Comparison of ENCODE assay signal across 12 mouse cellular contexts in the genomic region with DNA sequence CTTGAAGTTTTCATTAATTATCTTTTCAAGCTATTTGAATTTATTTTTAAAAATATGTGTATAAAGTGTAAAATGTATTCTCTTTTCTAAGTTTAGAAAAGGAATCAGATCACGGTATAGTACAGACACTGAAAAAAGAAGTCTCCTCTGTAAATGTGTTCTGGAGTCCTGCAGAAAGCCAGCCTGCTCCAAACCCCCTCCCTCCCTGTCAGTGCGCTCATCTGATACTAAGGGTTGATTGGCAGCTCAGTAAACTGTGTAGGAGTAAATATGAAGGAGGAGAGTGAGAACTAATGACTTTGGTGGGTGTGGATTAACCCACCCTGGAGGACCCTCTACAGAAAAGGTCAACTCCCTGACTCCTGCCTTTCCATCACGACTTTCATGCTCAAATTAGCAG. TPM values are rescaled to one million over a fixed set of nuclear protein-coding genes. Genes with fewer than 3 reads are reported as not detected.
A peak's percentile ranks its signal among the peaks of the same experiment; 100 is the strongest.
DNase-seq lines count a peak whose midpoint lies in the region; ATAC-seq and TF ChIP-seq lines count a peak whose summit lies in the region.
"Had no signal": no experiment of that assay in that cellular context is flagged by ENCODE, and none has a peak within 500 bp of the region (broad histone marks: within the 10 kb centered on the region; RNA-seq: fewer than 3 reads in every experiment).

No protein-coding gene starts in this region.

- no peak overlapping the region for H3K4me3 ChIP-seq in forebrain, embryonic 15.5 days
- H3K4me3 ChIP-seq in forebrain, embryonic 12.5 days (replicated peaks) = no peak overlapping the region
- no peak overlapping the region for H3K4me3 ChIP-seq in intestine, embryonic 14.5 days (ENCODE audit: low read depth, low read length)
- no peak overlapping the region for H3K4me3 ChIP-seq in intestine, embryonic 16.5 days (ENCODE audit: low read length)
- H3K4me3 ChIP-seq in midbrain, embryonic 13.5 days (replicated peaks) = no peak overlapping the region
- H3K4me3 ChIP-seq in midbrain, embryonic 10.5 days = no peak overlapping the region
- no peak overlapping the region for H3K4me3 ChIP-seq in intestine, embryonic 15.5 days (replicated peaks)
- H3K4me3 ChIP-seq in gastrocnemius, adult 2 months = no peak overlapping the region

- H3K27ac ChIP-seq in forebrain, embryonic 15.5 days (replicated peaks) = 0 out of 2 replicates have a peak overlapping the region, but pooled peaks have one; percentile 24
- no peak overlapping the region for H3K27ac ChIP-seq in forebrain, embryonic 12.5 days
- no peak overlapping the region for H3K27ac ChIP-seq in intestine, embryonic 14.5 days (ENCODE audit: low read depth)
- H3K27ac ChIP-seq in intestine, embryonic 16.5 days (ENCODE audit: low read length) = no peak overlapping the region
- H3K27ac ChIP-seq in midbrain, embryonic 13.5 days = no peak overlapping the region
- H3K27ac ChIP-seq in midbrain, embryonic 10.5 days (replicated peaks) = no peak overlapping the region
- H3K27ac ChIP-seq in intestine, embryonic 15.5 days = no peak overlapping the region
- H3K27ac ChIP-seq in gastrocnemius, adult 2 months = no peak overlapping the region

- ATAC-seq in forebrain, embryonic 15.5 days (replicated peaks) = peak; percentile 40; the same call in 1 of the 2 replicates
- ATAC-seq in forebrain, embryonic 12.5 days (ENCODE audit: low FRiP score) = no peak
- no peak for ATAC-seq in intestine, embryonic 14.5 days (replicated peaks; ENCODE audit: low FRiP score, low TSS enrichment, low read depth)
- no peak for ATAC-seq in intestine, embryonic 16.5 days
- ATAC-seq in midbrain, embryonic 13.5 days = 0 out of 2 replicates have a peak, but pooled peaks have one; percentile 21
- no peak for ATAC-seq in intestine, embryonic 15.5 days

- peaks cover 10% of the 10 kb centered on the region for H3K4me1 ChIP-seq in forebrain, embryonic 15.5 days
- peaks cover 19% of the 10 kb centered on the region for H3K4me1 ChIP-seq in forebrain, embryonic 12.5 days
- peaks cover 26% of the 10 kb centered on the region for H3K4me1 ChIP-seq in intestine, embryonic 14.5 days (replicated peaks; ENCODE audit: control insufficient read depth, insufficient read depth, low read length)
- H3K4me1 ChIP-seq in intestine, embryonic 16.5 days (ENCODE audit: control insufficient read depth, insufficient read depth, low read length) = peaks cover 19% of the 10 kb centered on the region
- H3K4me1 ChIP-seq in midbrain, embryonic 13.5 days (replicated peaks) = peaks cover 32% of the 10 kb centered on the region
- peaks cover 31% of the 10 kb centered on the region for H3K4me1 ChIP-seq in midbrain, embryonic 10.5 days
- peaks cover 20% of the 10 kb centered on the region for H3K4me1 ChIP-seq in intestine, embryonic 15.5 days (replicated peaks)

- no peak overlapping the region for H3K4me2 ChIP-seq in forebrain, embryonic 15.5 days (replicated peaks)
- no peak overlapping the region for H3K4me2 ChIP-seq in forebrain, embryonic 12.5 days
- H3K4me2 ChIP-seq in intestine, embryonic 14.5 days (ENCODE audit: low read length) = peak overlapping the region; percentile 31
- H3K4me2 ChIP-seq in intestine, embryonic 16.5 days (ENCODE audit: low read depth, low read length) = no peak overlapping the region
- H3K4me2 ChIP-seq in midbrain, embryonic 13.5 days (replicated peaks) = no peak overlapping the region
- peak overlapping the region; percentile 40 for H3K4me2 ChIP-seq in intestine, embryonic 15.5 days (replicated peaks)

- no peaks in the 10 kb centered on the region for H3K36me3 ChIP-seq in forebrain, embryonic 15.5 days
- H3K36me3 ChIP-seq in forebrain, embryonic 12.5 days (replicated peaks) = no peaks in the 10 kb centered on the region
- H3K36me3 ChIP-seq in intestine, embryonic 14.5 days (ENCODE audit: control insufficient read depth, insufficient read depth, low read length) = no peaks in the 10 kb centered on the region
- no peaks in the 10 kb centered on the region for H3K36me3 ChIP-seq in intestine, embryonic 16.5 days (ENCODE audit: control insufficient read depth, insufficient read depth, low read length)
- H3K36me3 ChIP-seq in midbrain, embryonic 13.5 days = no peaks in the 10 kb centered on the region
- no peaks in the 10 kb centered on the region for H3K36me3 ChIP-seq in midbrain, embryonic 10.5 days
- no peaks in the 10 kb centered on the region for H3K36me3 ChIP-seq in intestine, embryonic 15.5 days

- peaks cover 8% of the 10 kb centered on the region; the same call in 1 of the 2 replicates for H3K27me3 ChIP-seq in forebrain, embryonic 15.5 days
- H3K27me3 ChIP-seq in forebrain, embryonic 12.5 days = peaks cover 31% of the 10 kb centered on the region
- no peaks in the 10 kb centered on the region for H3K27me3 ChIP-seq in intestine, embryonic 14.5 days (replicated peaks; ENCODE audit: control insufficient read depth, insufficient read depth, low read length)
- H3K27me3 ChIP-seq in intestine, embryonic 16.5 days (replicated peaks; ENCODE audit: control insufficient read depth, insufficient read depth, low read length) = no peaks in the 10 kb centered on the region
- H3K27me3 ChIP-seq in midbrain, embryonic 13.5 days = peaks cover 21% of the 10 kb centered on the region
- peaks cover 42% of the 10 kb centered on the region for H3K27me3 ChIP-seq in midbrain, embryonic 10.5 days (ENCODE audit: low read depth, poor library complexity, severe bottlenecking)
- H3K27me3 ChIP-seq in intestine, embryonic 15.5 days (replicated peaks) = no peaks in the 10 kb centered on the region

- WGBS in forebrain, embryonic 15.5 days = 33% methylated on average over 3 of the region's 3 CpGs
- WGBS in forebrain, embryonic 12.5 days = 45% methylated on average over 3 of the region's 3 CpGs
- 52% methylated on average over 3 of the region's 3 CpGs for WGBS in intestine, embryonic 14.5 days
- WGBS in intestine, embryonic 16.5 days = 50% methylated on average over 3 of the region's 3 CpGs
- 40% methylated on average over 3 of the region's 3 CpGs for WGBS in midbrain, embryonic 13.5 days
- 57% methylated on average over 3 of the region's 3 CpGs for WGBS in midbrain, embryonic 10.5 days
- 44% methylated on average over 3 of the region's 3 CpGs for WGBS in intestine, embryonic 15.5 days

- no peaks in the 10 kb centered on the region for H3K9me3 ChIP-seq in forebrain, embryonic 15.5 days
- H3K9me3 ChIP-seq in forebrain, embryonic 12.5 days = no peaks in the 10 kb centered on the region
- H3K9me3 ChIP-seq in intestine, embryonic 14.5 days (ENCODE audit: control insufficient read depth, low read length) = no peaks in the 10 kb centered on the region
- H3K9me3 ChIP-seq in intestine, embryonic 16.5 days (ENCODE audit: control insufficient read depth, low read length) = no peaks in the 10 kb centered on the region
- no peaks in the 10 kb centered on the region for H3K9me3 ChIP-seq in midbrain, embryonic 13.5 days
- no peaks in the 10 kb centered on the region for H3K9me3 ChIP-seq in midbrain, embryonic 10.5 days (replicated peaks)
- no peaks in the 10 kb centered on the region for H3K9me3 ChIP-seq in intestine, embryonic 15.5 days

- no peak overlapping the region for H3K9ac ChIP-seq in forebrain, embryonic 15.5 days (replicated peaks)
- H3K9ac ChIP-seq in forebrain, embryonic 12.5 days = no peak overlapping the region
- no peak overlapping the region for H3K9ac ChIP-seq in intestine, embryonic 14.5 days (ENCODE audit: low read length)
- no peak overlapping the region for H3K9ac ChIP-seq in intestine, embryonic 16.5 days (ENCODE audit: low read depth, low read length)
- no peak overlapping the region for H3K9ac ChIP-seq in midbrain, embryonic 13.5 days (replicated peaks)
- H3K9ac ChIP-seq in intestine, embryonic 15.5 days = no peak overlapping the region

- TF ChIP-seq CTCF in gastrocnemius, adult 2 months (IDR thresholded peaks at IDR 0.05) = no peak

- intact Hi-C loops in gastrocnemius, adult 2 months (cut with DNase I) = no loop called here

- DNase-seq in intestine, embryonic 14.5 days (ENCODE audit: low spot score) = no peak
- DNase-seq in midbrain, embryonic 10.5 days (ENCODE audit: low spot score) = no peak
- DNase-seq in gastrocnemius, adult 2 months = no peak
- DNase-seq: B cell, adult 2 months; cerebellum, adult 11 months; gastrocnemius, postnatal 36 days; right cerebral cortex, postnatal 25 days had no signal

RNA-seq across cellular contexts. Expression of a gene that starts 5.7 kb away (rescaled TPM):
- polyA plus RNA-seq in forebrain, embryonic 15.5 days (2015; fragmentation: Nextera tagmentation; extraction: Ambion mirVana) = 30.8 and 34.7 TPM in 2 replicates
- polyA plus RNA-seq in forebrain, embryonic 12.5 days (2016; fragmentation: Nextera tagmentation; extraction: Ambion mirVana) = 31.1 and 33.1 TPM in 2 replicates
- 43.8 and 44.0 TPM in 2 replicates for polyA plus RNA-seq in intestine, embryonic 14.5 days (2014; fragmentation: Nextera tagmentation; extraction: Ambion mirVana)
- polyA plus RNA-seq in intestine, embryonic 16.5 days (2015; fragmentation: Nextera tagmentation; extraction: Ambion mirVana) = 23.0 and 23.7 TPM in 2 replicates
- 15.9 and 18.7 TPM in 2 replicates for polyA plus RNA-seq in midbrain, embryonic 13.5 days (2015; fragmentation: Nextera tagmentation; extraction: Ambion mirVana)
- polyA plus RNA-seq in midbrain, embryonic 10.5 days (2016; fragmentation: Nextera tagmentation; extraction: Ambion mirVana) = 10.7 and 13.2 TPM in 2 replicates
- 28.3 and 31.1 TPM in 2 replicates for polyA plus RNA-seq in intestine, embryonic 15.5 days (2015; fragmentation: Nextera tagmentation; extraction: Ambion mirVana)
- total RNA-seq in gastrocnemius, adult 2 months (2021) = 1 to 10 TPM; 2.9 to 6.8 TPM

Comparison
In these comparisons a context has a peak if more than half of its experiments do, and no peak if none do; other contexts are left out.
1. ATAC-seq: peak in forebrain, embryonic 15.5 days (single experiment) and midbrain, embryonic 13.5 days (single experiment); none in forebrain, embryonic 12.5 days (single experiment), intestine, embryonic 14.5 days (single experiment), intestine, embryonic 16.5 days (single experiment) and intestine, embryonic 15.5 days (single experiment).
2. H3K4me2 ChIP-seq: peak in intestine, embryonic 14.5 days (single experiment) and intestine, embryonic 15.5 days (single experiment); none in forebrain, embryonic 15.5 days (single experiment), forebrain, embryonic 12.5 days (single experiment), intestine, embryonic 16.5 days (single experiment) and midbrain, embryonic 13.5 days (single experiment).